Mouse (Mus musculus) C2C12 (cell line): ENCODE data around the gene RPS10-NUDT3. TPM values are rescaled to one million over a fixed set of nuclear protein-coding genes. Genes with fewer than 3 reads are reported as not detected.

Experiments used
- H3K27me3 ChIP-seq: one replicate; pipeline ENCODE4 v1.6.1; 2011; ENCODE audit not compliant: control insufficient read depth, insufficient read depth, insufficient read length
- H3K36me3 ChIP-seq: one replicate; pipeline ENCODE4 v1.6.1; 2011; ENCODE audit not compliant: control insufficient read depth, insufficient read depth
- H3K4me3 ChIP-seq: one replicate; pipeline ENCODE4 v1.5.1; 2011; ENCODE audit warnings: mild to moderate bottlenecking, control low read depth; ENCODE audit not compliant: poor library complexity, insufficient read depth, severe bottlenecking
- H3K79me2 ChIP-seq: one replicate; pipeline ENCODE4 v1.6.1; 2011; ENCODE audit not compliant: control insufficient read depth, insufficient read depth
- H3K79me3 ChIP-seq: one replicate; pipeline ENCODE4 v1.6.1; 2011; ENCODE audit warnings: low read depth, control low read depth
- H3ac ChIP-seq: one replicate; pipeline ENCODE3; 2011; ENCODE audit warnings: low read depth; ENCODE audit not compliant: control insufficient read depth, insufficient read length
- CEBPB ChIP-seq: IDR thresholded peaks from one replicate; pipeline ENCODE4 v1.6.1; 2011; ENCODE audit warnings: low read depth, mild to moderate bottlenecking, control low read depth, moderate library complexity
- CTCF ChIP-seq: IDR thresholded peaks from one replicate; pipeline ENCODE4 v1.5.1; 2011; ENCODE audit not compliant: control insufficient read depth, insufficient read depth, insufficient read length
- FOSL1 ChIP-seq: IDR thresholded peaks from one replicate; pipeline ENCODE4 v1.8.0; 2011; ENCODE audit warnings: mild to moderate bottlenecking, low read length; ENCODE audit not compliant: poor library complexity, insufficient read depth, severe bottlenecking
- MAX ChIP-seq: IDR thresholded peaks from one replicate; pipeline ENCODE4 v1.6.1; 2011; ENCODE audit warnings: mild to moderate bottlenecking, control low read depth
- MYOD1 ChIP-seq: IDR thresholded peaks from one replicate; pipeline ENCODE4 v1.6.1; 2011; ENCODE audit warnings: low read depth; ENCODE audit not compliant: control insufficient read depth, insufficient read length
- MYOG ChIP-seq: IDR thresholded peaks from one replicate; pipeline ENCODE4 v1.6.1; 2011; ENCODE audit not compliant: control insufficient read depth, insufficient read length; ENCODE audit errors: extremely low read depth
- USF1 ChIP-seq: IDR thresholded peaks from one replicate; pipeline ENCODE4 v1.6.1; 2011; ENCODE audit warnings: low read depth, mild to moderate bottlenecking, control low read depth, moderate library complexity
- polyA plus RNA-seq: library from polyadenylated mRNA; unstranded; fragments of >200 nt; fragmentation: generic; extraction: Trizol; gene quantifications from one replicate; pipeline ENCODE4 v1.2.1, GENCODE M21; 2012; ENCODE audit warnings: missing spikeins

RPS10-NUDT3 gene
- polyA plus RNA-seq, 1 experiment = not detected

GRCm38 (mm10) chr17:27545991-27546390, 89.0 kb downstream of the RPS10-NUDT3 start:
- H3K36me3 ChIP-seq = no peaks in the 10 kb centered on the region
- peaks cover 7% of the 10 kb centered on the region for H3K79me2 ChIP-seq
- H3K27me3 ChIP-seq = no peaks in the 10 kb centered on the region
- no peak overlapping the region for H3K4me3 ChIP-seq
- no peak for TF ChIP-seq MYOG
- TF ChIP-seq FOSL1 = no peak
- TF ChIP-seq USF1 = no peak
- no peaks in the 10 kb centered on the region for H3K79me3 ChIP-seq
- no peak overlapping the region for H3ac ChIP-seq

GRCm38 (mm10) chr17:27544551-27544950, 90.5 kb downstream of the RPS10-NUDT3 start:
- no peak overlapping the region for H3K4me3 ChIP-seq
- no peaks in the 10 kb centered on the region for H3K27me3 ChIP-seq
- H3ac ChIP-seq = no peak overlapping the region
- TF ChIP-seq MYOD1 (no peak), USF1 (no peak), FOSL1 (no peak), CEBPB (no peak), MYOG (no peak), MAX (no peak), CTCF (no peak)
- H3K36me3 ChIP-seq = no peaks in the 10 kb centered on the region
- peaks cover 7% of the 10 kb centered on the region for H3K79me2 ChIP-seq
- H3K79me3 ChIP-seq = no peaks in the 10 kb centered on the region

GRCm38 (mm10) chr17:27541984-27542383, 93.0 kb downstream of the RPS10-NUDT3 start:
- Histone ChIP-seq H3K79me3 (no peaks in the 10 kb centered on the region), H3K27me3 (no peaks in the 10 kb centered on the region)
- TF ChIP-seq USF1 = no peak
- TF ChIP-seq CTCF = no peak
- TF ChIP-seq FOSL1 = no peak
- TF ChIP-seq CEBPB = no peak
- no peak for TF ChIP-seq MAX

GRCm38 (mm10) chr17:27541261-27541660, 93.8 kb downstream of the RPS10-NUDT3 start:
- Histone ChIP-seq H3K79me3 (no peaks in the 10 kb centered on the region), H3K36me3 (no peaks in the 10 kb centered on the region), H3K79me2 (peaks cover 6% of the 10 kb centered on the region), H3ac (no peak overlapping the region), H3K27me3 (no peaks in the 10 kb centered on the region), H3K4me3 (no peak overlapping the region)
- no peak for TF ChIP-seq CEBPB
- TF ChIP-seq MYOG = no peak
- TF ChIP-seq MAX = no peak
- TF ChIP-seq USF1 = no peak
- no peak for TF ChIP-seq FOSL1
- TF ChIP-seq CTCF = no peak
- no peak for TF ChIP-seq MYOD1

More at GRCm38 (mm10) chr17:27541984-27542383, 93.0 kb downstream of the RPS10-NUDT3 start:
- Histone ChIP-seq H3ac (no peak overlapping the region), H3K4me3 (no peak overlapping the region), H3K79me2 (peaks cover 7% of the 10 kb centered on the region), H3K36me3 (no peaks in the 10 kb centered on the region)

GRCm38 (mm10) chr17:27534718-27535117, 100.3 kb downstream of the RPS10-NUDT3 start:
- Histone ChIP-seq H3K79me3 (no peaks in the 10 kb centered on the region), H3ac (no peak overlapping the region), H3K27me3 (no peaks in the 10 kb centered on the region), H3K4me3 (no peak overlapping the region), H3K36me3 (no peaks in the 10 kb centered on the region), H3K79me2 (no peaks in the 10 kb centered on the region)
- TF ChIP-seq CEBPB (no peak), CTCF (peak; percentile 98)

GRCm38 (mm10) chr17:27533354-27533753, 101.7 kb downstream of the RPS10-NUDT3 start:
- Histone ChIP-seq H3ac (no peak overlapping the region), H3K27me3 (no peaks in the 10 kb centered on the region), H3K79me3 (no peaks in the 10 kb centered on the region), H3K36me3 (no peaks in the 10 kb centered on the region), H3K4me3 (no peak overlapping the region), H3K79me2 (no peaks in the 10 kb centered on the region)
- no peak for TF ChIP-seq MAX
- TF ChIP-seq FOSL1 = no peak
- no peak for TF ChIP-seq MYOD1
- TF ChIP-seq CEBPB = no peak
- no peak for TF ChIP-seq CTCF
- no peak for TF ChIP-seq MYOG
- TF ChIP-seq USF1 = no peak
